Mouse (Mus musculus) liver, adult 2 months (tissue): ENCODE measurements around the gene Parp4. TPM values are rescaled to one million over a fixed set of nuclear protein-coding genes. Genes with fewer than 3 reads are reported as not detected.
A peak's percentile ranks its signal among the peaks of the same experiment; 100 is the strongest.

ENCODE experiments used
- DNase-seq: peaks from one replicate; pipeline ENCODE4 v3.0.0-alpha.2; 2011; ENCODE audit warnings: low read depth, low spot score; ENCODE audit errors: extremely low read depth
- H3K27ac ChIP-seq: fragments of 200-500 bp; replicated peaks from 2 replicates; pipeline ENCODE4 v1.5.1; 2012; ENCODE audit warnings: low read depth, mild to moderate bottlenecking, control low read depth, inconsistent platforms, low read length; ENCODE audit not compliant: insufficient read depth
- H3K27me3 ChIP-seq: fragments of 200-500 bp; 2 replicates; pipeline ENCODE4 v1.6.1; 2012; ENCODE audit warnings: mild to moderate bottlenecking, moderate library complexity, low read length, inconsistent platforms; ENCODE audit not compliant: control insufficient read depth, insufficient read depth
- H3K36me3 ChIP-seq: fragments of 200-500 bp; 2 replicates; pipeline ENCODE4 v1.6.1; 2012; ENCODE audit warnings: low read length, inconsistent platforms; ENCODE audit not compliant: control insufficient read depth, insufficient read depth
- H3K4me1 ChIP-seq: fragments of 200-500 bp; 2 replicates; pipeline ENCODE4 v1.6.1; 2011; ENCODE audit warnings: low read length; ENCODE audit not compliant: control insufficient read depth, insufficient read depth
- H3K4me3 ChIP-seq: fragments of 200-500 bp; 2 replicates; pipeline ENCODE4 v1.5.1; 2011; ENCODE audit warnings: low read depth, mild to moderate bottlenecking, control low read depth, low read length, moderate library complexity; ENCODE audit not compliant: insufficient read depth
- H3K79me2 ChIP-seq: fragments of 200-500 bp; 2 replicates; pipeline ENCODE4 v1.6.1; 2012; ENCODE audit warnings: inconsistent platforms, mild to moderate bottlenecking, low read length, moderate library complexity; ENCODE audit not compliant: control insufficient read depth, insufficient read depth
- H3K9ac ChIP-seq: fragments of 200-500 bp; 2 replicates; pipeline ENCODE4 v1.6.1; 2012; ENCODE audit warnings: low read depth, mild to moderate bottlenecking, control low read depth, inconsistent platforms, low read length
- CTCF ChIP-seq: fragments of 200-500 bp; IDR thresholded peaks from 2 replicates; pipeline ENCODE4 v1.5.1; 2011; ENCODE audit warnings: low read depth, low read length, control low read depth
- POLR2A ChIP-seq: fragments of 200-500 bp; IDR thresholded peaks from 2 replicates; pipeline ENCODE4 v1.6.1; 2011; ENCODE audit warnings: low read length, control low read depth; ENCODE audit not compliant: insufficient read depth; ENCODE audit errors: extremely low read depth
- WGBS: fragments of 180-500 bp; shearing (Covaris S2); methylation state at CpG from one replicate; pipeline ENCODE4 v1.1.7; 2018; 5-methylcytosine and 5-hydroxymethylcytosine counted together
- polyA plus RNA-seq: library from polyadenylated mRNA; depleted of rRNA; stranded (reverse); fragments of >200 nt; gene quantifications from 2 replicates; pipeline ENCODE4 v1.2.3, GENCODE M21; 2012
- total RNA-seq: library from RNA; depleted of rRNA; stranded (reverse); fragments of >200 nt; gene quantifications from 2 replicates; pipeline ENCODE4 v1.2.3, GENCODE M21; 2014

Parp4 gene
- total and polyA plus RNA-seq, 2 experiments, result 2.6 to 7.8 TPM

DNA sequence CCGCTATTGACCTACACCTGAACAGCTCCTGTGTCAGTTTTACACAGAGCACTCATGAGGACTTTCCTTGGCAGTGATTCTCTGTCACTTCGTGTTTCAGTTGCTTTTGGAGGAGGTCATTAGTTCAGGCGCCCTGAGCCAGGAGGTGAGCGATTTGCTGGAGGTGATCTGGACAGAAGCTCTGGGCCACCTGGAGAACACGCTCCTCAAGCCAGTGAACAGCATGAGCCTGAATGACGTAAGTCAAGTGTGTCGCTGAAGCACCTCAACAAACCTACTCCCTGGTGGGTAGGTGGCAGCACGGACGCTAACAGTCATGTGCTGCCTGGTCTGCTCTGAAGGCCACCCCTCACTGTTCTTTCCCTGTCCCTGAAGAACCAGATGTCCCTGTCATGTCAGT lies 16.8 kb downstream of the Parp4 start:
- no peaks in the 10 kb centered on the region for H3K27me3 ChIP-seq
- H3K36me3 ChIP-seq, result peaks cover 53% of the 10 kb centered on the region
- H3K27ac ChIP-seq, result no peak overlapping the region
- H3K4me3 ChIP-seq, result no peak overlapping the region
- 93% methylated on average over 9 of the region's 9 CpGs for WGBS
- H3K9ac ChIP-seq, result no peak overlapping the region
- no peak for DNase-seq
- peaks cover 12% of the 10 kb centered on the region; the same call in 1 of the 2 replicates for H3K4me1 ChIP-seq
- H3K79me2 ChIP-seq, result no peaks in the 10 kb centered on the region
- TF ChIP-seq CTCF (no peak), POLR2A (no peak)

GRCm38 (mm10) chr14:56594811-56595210 lies 19.4 kb downstream of the Parp4 start:
- Histone ChIP-seq H3K4me1 (peaks cover 12% of the 10 kb centered on the region; the same call in 1 of the 2 replicates), H3K4me3 (no peak overlapping the region), H3K79me2 (no peaks in the 10 kb centered on the region), H3K27ac (peak overlapping the region; percentile 49; the same call in 1 of the 2 replicates), H3K27me3 (no peaks in the 10 kb centered on the region), H3K36me3 (peaks cover 53% of the 10 kb centered on the region), H3K9ac (no peak overlapping the region)
- 64% methylated on average over 1 of the region's 1 CpGs for WGBS
- TF ChIP-seq POLR2A, result 0 out of 2 replicates have a peak, but pooled peaks have one; percentile 4
- TF ChIP-seq CTCF, result no peak
- DNase-seq, result peak; percentile 74

DNA sequence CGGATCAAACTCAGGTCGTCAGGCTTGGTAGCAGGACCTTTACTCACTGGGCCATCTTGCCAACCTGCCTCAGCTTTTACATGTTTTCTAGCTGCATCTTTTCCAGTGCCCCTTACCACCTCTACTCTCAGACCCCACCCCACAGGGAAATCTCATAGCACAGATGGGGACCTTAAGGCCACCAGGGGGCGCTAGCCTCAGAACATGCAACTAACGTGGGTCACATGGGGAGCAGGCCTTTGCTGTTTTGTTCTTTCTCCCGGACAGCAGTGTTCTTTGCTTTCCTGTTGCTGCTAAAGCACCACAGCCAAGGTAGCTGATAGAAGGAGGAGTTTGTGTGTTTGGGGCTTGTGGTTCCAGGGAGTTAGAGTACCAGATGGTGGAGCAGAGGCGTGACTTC lies 23.3 kb downstream of the Parp4 start:
- no peaks in the 10 kb centered on the region for H3K27me3 ChIP-seq
- TF ChIP-seq POLR2A (no peak), CTCF (peak; percentile 87)
- WGBS, result 64% methylated on average over 6 of the region's 6 CpGs
- peak; percentile 41 for DNase-seq
- no peak overlapping the region for H3K9ac ChIP-seq
- H3K36me3 ChIP-seq, result peaks cover 42% of the 10 kb centered on the region
- H3K4me1 ChIP-seq, result peaks cover 12% of the 10 kb centered on the region; the same call in 1 of the 2 replicates
- H3K27ac ChIP-seq, result no peak overlapping the region
- no peak overlapping the region for H3K4me3 ChIP-seq
- no peaks in the 10 kb centered on the region for H3K79me2 ChIP-seq

- Histone ChIP-seq H3K36me3 (peaks cover 34% of the 10 kb centered on the region), H3K4me3 (no peak overlapping the region), H3K4me1 (peaks cover 9% of the 10 kb centered on the region; the same call in 1 of the 2 replicates), H3K9ac (no peak overlapping the region), H3K79me2 (no peaks in the 10 kb centered on the region), H3K27me3 (no peaks in the 10 kb centered on the region), H3K27ac (no peak overlapping the region)
- DNase-seq, result no peak
- WGBS, result 93% methylated on average over 9 of the region's 9 CpGs
- TF ChIP-seq POLR2A (no peak), CTCF (no peak)
These were observed 26.6 kb downstream of the Parp4 start for GRCm38 (mm10) chr14:56602069-56602468.

DNA sequence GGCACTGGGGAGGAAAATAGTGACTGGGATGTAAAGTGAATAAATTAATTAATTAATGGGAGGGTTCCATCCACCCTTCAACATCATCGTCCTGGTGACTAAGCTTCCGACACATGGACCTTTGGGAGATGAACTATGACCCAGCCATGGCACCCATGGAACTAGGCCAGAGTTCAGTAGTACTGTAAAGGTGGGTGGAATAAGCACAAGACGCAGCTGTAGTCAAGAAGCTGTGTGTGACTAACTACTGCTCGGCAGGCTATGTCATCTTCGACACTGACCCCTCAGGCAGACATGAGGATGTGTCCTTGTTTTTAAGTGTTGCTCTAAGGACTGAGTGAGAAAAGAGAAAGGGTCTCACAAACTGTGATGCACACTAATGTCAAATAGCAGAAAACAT lies 29.0 kb downstream of the Parp4 start:
- peaks cover 42% of the 10 kb centered on the region for H3K36me3 ChIP-seq
- H3K79me2 ChIP-seq, result no peaks in the 10 kb centered on the region
- no peak overlapping the region for H3K27ac ChIP-seq
- H3K27me3 ChIP-seq, result no peaks in the 10 kb centered on the region
- no peak overlapping the region for H3K9ac ChIP-seq
- peaks cover 9% of the 10 kb centered on the region; the same call in 1 of the 2 replicates for H3K4me1 ChIP-seq
- H3K4me3 ChIP-seq, result no peak overlapping the region
- TF ChIP-seq CTCF (no peak), POLR2A (no peak)
- WGBS, result 58% methylated on average over 5 of the region's 5 CpGs
- DNase-seq, result peak; percentile 65

- H3K4me3 ChIP-seq, result no peak overlapping the region
- WGBS, result 47% methylated on average over 4 of the region's 4 CpGs
- peaks cover 9% of the 10 kb centered on the region; the same call in 1 of the 2 replicates for H3K4me1 ChIP-seq
- peaks cover 42% of the 10 kb centered on the region for H3K36me3 ChIP-seq
- peak; percentile 61 for DNase-seq
- H3K79me2 ChIP-seq, result no peaks in the 10 kb centered on the region
- no peak for TF ChIP-seq CTCF
- 0 out of 2 replicates have a peak overlapping the region, but pooled peaks have one; percentile 34 for H3K27ac ChIP-seq
- H3K9ac ChIP-seq, result no peak overlapping the region
- no peaks in the 10 kb centered on the region for H3K27me3 ChIP-seq
These were observed 29.7 kb downstream of the Parp4 start for GRCm38 (mm10) chr14:56605136-56605535.
